Mouse (Mus musculus): ENCODE measurements at regions not wholly inside any gene's neighbourhood (a gene's known extent, or its start where the extent isn't known, plus 50 kb on each side); places are given as distances from the start of the nearest gene placed in this dataset.

GRCm38 (mm10) chr16:53011847-53012246 is 558.0 kb upstream of the Alcam start:
- DNase-seq (ENCODE audit: low spot score in 2 of 2) = no peak

DNA sequence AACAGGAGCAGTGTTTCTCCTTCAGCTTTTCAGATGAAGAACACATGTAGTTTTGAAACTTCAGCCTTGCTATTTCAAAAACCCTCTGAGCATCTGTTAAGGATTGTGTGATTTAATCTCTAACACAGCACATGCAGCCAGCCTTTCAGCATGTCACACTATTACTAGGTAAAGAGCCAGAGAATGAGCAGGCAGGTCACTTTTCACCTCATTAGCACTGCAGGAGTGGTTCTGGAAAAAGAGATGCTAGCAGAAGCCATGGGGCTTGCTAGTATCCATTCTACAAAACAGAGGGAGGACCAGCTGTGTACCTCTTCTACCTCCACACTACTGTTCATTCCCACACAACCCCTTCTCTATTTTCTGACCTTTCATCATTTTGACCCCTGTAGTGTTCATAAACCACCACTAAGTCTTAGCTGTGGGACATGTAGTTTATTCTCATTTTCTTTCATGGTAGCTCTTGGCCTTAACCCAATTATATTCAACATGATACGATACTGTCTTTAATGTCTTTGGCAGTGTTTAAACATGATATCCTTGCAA is 535.1 kb upstream of the Alcam start:
- DNase-seq (ENCODE audit: low spot score in 2 of 2) = no peak

- no peak for DNase-seq (ENCODE audit: low spot score in 2 of 2)
Observed at GRCm38 (mm10) chr16:52984336-52984735, 530.5 kb upstream of the Alcam start.

DNA sequence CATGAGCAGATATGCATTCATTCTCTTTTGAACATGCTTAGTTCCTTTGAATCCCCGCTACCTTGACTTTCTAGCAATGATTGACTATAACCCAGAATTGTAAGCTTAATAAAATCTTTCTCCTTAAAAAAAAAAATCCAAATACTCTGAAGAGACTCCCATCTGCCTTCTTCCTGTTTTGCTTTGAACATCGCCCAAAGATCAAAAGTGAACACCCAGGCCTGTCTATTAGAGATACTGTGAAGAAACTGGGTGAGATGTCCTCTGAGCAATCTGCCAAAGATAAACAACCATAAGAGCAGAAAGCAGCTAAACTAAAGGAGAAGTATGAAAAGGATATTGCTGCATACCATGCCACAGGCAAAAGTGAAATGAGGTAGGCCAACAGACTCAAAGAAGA is 527.1 kb upstream of the Alcam start:
- DNase-seq (ENCODE audit: low spot score in 2 of 2) = no peak

DNA sequence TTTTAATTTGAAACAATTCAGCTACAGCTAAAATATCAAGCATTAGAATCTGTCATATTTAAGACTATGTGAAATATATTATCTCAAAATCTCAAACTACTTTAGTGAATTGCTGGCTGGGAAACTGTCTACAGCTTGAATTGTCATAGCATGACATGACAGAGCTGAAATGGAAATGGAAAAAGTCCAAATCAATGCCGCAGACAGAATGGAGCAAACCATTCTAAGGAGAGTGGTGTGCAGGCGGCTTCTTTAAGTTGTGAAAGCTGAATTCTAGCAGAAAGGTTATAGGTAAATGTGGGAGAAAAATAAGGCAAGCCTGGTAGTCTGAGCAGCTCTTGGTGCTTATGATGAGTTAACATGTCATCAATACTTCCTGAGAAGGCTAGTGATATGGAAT is 518.9 kb upstream of the Alcam start:
- no peak for DNase-seq (ENCODE audit: low spot score in 2 of 2)

GRCm38 (mm10) chr16:52947679-52948078 is 493.8 kb upstream of the Alcam start:
- DNase-seq (ENCODE audit: low spot score in 2 of 2) = no peak

GRCm38 (mm10) chr16:52934749-52935148 is 480.9 kb upstream of the Alcam start:
- no peak for DNase-seq (ENCODE audit: low spot score in 2 of 2)

- DNase-seq (ENCODE audit: low spot score in 2 of 2) = no peak
Observed at GRCm38 (mm10) chr16:52931978-52932377, 478.1 kb upstream of the Alcam start.

GRCm38 (mm10) chr16:52892467-52893255 is 438.8 kb upstream of the Alcam start:
- DNase-seq (ENCODE audit: low spot score in 2 of 2) = no peak

DNA sequence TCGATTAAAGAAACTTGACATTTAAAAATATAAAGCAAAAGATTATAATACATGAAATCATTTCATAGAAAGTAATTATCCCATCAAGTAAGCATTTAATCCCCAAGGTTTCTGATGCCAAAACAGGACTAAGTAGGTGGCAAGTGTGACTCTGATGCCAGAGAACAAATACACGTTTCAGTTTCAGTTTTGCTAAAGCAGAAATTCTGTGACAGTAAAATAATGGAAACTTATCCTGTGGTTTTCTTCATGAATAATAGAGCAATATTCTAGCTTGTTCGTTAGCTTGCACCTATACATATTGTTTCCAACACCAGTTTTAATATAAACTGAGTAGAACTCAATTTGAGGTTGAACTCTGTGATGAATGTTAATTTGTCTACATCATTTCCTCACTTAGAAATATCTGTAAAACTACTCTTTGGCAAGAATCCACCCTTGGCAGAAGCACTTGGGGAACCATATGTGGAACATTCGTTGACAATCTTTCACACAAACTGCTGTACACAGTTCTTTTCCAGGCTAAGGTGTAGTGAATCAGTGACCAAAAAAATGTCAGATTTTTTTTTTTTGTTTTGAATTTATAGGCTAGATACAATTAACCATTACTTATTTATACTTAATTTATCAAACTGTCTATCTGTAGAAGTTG is 425.7 kb upstream of the Alcam start:
- DNase-seq (ENCODE audit: low spot score in 2 of 2) = no peak

DNA sequence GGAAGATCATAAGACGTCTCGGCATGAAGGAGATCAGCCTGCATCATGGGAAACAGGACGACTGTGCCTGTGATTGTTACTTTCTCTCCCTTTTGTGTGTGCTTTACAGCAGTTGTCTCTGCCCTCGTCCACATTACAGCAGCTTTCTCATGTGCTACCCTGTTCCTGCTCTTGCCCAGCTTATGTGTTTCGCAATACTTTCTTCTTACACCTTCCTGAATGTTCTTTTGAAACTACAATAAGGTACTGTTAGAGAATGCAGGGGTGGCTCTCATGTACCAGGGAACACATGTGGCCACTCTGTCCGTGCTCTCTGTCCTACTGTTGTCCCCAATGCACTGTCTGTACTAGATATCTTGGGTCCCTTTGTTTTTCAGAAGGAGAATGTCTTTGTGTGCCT is 414.0 kb upstream of the Alcam start:
- no peak for DNase-seq (ENCODE audit: low spot score in 2 of 2)

DNA sequence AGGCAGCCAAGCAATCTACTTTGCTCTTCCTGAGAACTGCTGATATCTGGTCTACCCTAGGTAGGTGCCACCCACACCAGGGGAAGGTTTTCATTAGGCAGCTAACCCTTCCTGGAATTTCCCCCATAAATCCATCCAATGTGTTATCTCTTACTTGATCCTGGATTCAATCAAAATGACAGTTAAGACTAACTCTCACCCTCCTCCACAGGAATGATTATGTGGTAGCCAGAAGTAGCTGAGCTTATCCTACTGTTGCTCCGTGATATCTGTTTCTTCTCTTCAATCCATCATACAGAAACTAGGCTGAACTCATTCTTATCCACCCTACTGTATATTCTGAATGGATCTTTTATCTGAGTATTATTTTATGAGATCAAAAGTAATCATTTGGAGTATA is 409.7 kb upstream of the Alcam start:
- DNase-seq (ENCODE audit: low spot score in 2 of 2) = no peak

DNA sequence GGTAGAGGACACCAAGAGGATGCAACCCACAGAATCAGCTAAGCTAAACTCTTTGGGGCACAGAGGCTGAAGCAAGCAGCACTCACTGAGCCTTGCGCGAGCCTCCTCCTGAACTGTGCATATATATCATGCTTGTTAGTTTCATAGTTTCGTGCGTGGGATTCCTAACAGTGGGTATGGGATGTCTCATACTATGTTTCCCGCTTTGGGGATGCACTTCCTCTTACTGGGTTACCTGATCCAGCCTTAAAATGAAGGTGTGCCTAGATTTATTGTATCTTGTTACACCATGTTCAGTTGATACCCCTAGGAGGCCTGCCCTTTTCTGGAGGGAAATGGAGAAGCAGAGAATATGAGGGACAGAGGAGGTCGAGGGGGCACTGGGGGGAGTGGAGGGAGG is 407.4 kb upstream of the Alcam start:
- no peak for DNase-seq (ENCODE audit: low spot score in 2 of 2)

- DNase-seq (ENCODE audit: low spot score in 2 of 2) = no peak
Observed at GRCm38 (mm10) chr16:52858441-52859209, 404.8 kb upstream of the Alcam start.

- no peak for DNase-seq (ENCODE audit: low spot score in 2 of 2)
Observed at GRCm38 (mm10) chr16:52851129-52851528, 397.3 kb upstream of the Alcam start.

DNA sequence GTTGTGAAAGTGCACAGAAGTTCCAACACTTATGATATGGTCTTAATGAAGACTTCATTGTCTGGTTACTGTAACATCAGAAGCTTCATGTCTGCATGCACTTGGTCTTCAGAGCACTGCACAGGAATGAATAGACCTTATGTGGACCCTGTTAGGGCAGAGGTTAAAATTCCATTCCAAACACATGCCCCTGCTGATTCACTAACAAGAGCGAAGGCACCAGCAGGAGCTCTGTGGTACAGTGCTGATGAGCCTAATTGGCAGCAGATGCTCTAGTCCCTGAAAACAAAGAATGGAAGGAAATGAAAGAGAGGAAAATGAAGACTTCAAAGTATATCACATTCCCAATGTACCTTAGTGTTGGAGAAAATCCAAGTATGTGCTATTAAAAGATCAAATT is 365.1 kb upstream of the Alcam start:
- no peak for DNase-seq (ENCODE audit: low spot score in 2 of 2)

GRCm38 (mm10) chr16:52811219-52811618 is 357.3 kb upstream of the Alcam start:
- no peak for DNase-seq (ENCODE audit: low spot score in 2 of 2)

- DNase-seq (ENCODE audit: low spot score in 2 of 2) = no peak
Observed at GRCm38 (mm10) chr16:52804365-52804764, 350.5 kb upstream of the Alcam start.

DNA sequence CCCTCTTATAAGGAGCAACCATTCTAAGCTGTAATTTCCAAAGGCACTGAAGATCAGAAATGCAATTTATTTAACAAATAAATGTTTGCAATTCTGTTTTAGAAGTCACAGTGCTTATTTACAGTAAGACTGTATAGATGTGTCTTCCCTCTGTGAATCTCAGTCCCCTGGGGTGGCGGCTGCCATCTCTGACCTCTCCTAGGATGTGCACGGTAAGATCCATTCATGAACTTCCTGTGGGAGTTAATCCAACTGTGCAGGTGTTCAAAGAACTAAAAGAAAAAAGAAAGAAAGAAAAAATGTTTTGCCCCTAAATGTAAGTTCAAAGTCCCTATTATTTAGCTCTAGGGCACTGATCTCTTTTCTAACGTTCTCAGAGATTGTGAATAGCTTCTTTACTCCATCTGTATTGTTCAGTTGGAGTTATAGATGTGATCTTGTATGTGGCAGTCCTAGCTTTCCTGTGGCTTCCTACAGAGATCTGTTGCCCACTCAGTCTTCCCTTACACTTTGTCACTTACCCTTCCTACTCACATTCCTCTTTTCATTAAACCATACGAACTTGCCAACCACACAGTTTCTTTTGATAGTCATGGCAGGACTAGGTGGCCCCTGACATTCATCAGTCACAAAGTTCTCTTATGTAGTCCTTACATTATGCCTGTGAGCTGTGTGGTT is 346.0 kb upstream of the Alcam start:
- no peak for DNase-seq (ENCODE audit: low spot score in 2 of 2)

GRCm38 (mm10) chr16:52795184-52795583 is 341.3 kb upstream of the Alcam start:
- DNase-seq (ENCODE audit: low spot score in 2 of 2) = no peak

DNA sequence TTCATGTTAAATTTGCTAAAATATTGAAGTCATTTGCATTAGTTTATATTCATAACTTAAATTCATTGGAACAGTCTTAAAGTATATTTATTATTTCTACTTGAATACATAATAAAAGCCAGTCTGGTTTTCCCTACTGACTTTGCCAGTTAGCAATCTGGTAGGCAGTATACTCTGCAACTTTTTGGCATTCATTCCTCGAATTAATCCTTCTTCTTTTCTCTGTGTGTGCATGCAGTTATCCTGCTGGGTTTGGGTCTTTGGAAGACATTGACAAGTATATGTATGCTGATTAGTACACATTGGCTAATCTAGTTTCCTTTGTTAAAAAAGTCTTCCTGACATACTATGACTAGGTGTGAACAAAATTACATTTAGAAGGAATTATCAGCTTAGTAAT is 336.1 kb upstream of the Alcam start:
- no peak for DNase-seq (ENCODE audit: low spot score in 2 of 2)

GRCm38 (mm10) chr16:52747744-52748143 is 293.9 kb upstream of the Alcam start:
- DNase-seq (ENCODE audit: low spot score in 2 of 2) = no peak
